Mouse (Mus musculus) lung, postnatal 0 days (tissue): ENCODE data around the gene Zscan25.

Source experiments
- CTCF ChIP-seq: IDR thresholded peaks from 2 replicates; pipeline ENCODE4 v1.5.1; 2016; ENCODE audit warnings: antibody characterized with exemption, mild to moderate bottlenecking
- EP300 ChIP-seq: IDR thresholded peaks from 2 replicates; pipeline ENCODE4 v1.6.1; 2016; ENCODE audit warnings: antibody characterized with exemption, mild to moderate bottlenecking, control low read depth

DNA sequence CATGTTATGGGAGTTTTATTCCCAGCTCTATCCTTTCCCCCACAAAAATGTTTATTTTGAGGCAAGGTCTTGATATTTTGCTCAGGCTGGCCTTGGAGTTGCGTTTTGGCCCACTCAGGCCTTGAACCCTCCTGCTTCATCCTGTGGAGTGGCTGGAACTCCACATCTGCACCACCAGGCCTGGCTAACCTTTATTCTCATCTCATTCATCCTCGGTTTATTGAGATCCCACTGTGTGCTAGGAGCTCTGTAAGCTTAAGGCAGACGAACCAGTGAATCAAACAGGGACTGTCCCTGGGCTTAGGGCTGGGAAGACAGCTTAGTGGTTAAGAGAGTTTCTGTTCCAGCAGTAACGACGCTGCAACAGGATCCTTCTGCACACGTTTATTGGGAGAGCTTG lies 12.1 kb downstream of the Zscan25 start:
- TF ChIP-seq CTCF, result no peak
- no peak for TF ChIP-seq EP300
